Comparison of ENCODE assay signal across 17 mouse cellular contexts in the genomic region with DNA sequence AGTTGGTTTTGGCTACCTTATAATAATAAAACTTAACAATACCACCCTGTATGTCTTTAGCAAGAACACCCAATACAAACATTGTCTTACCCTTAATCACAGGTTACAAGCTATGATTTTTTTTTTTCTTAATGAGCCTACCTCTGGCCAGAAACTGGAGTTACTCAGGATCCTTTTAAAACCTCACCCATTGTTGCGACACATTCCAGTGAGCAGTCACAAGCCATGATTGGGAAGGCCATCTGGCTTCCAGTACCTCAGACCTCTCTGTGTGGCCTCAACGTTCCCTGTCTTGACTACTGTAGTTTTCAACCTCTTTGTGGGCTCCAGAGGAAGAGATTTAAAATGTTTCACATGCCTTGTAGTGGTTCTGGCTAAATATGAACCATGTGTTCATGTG.
DNase-seq lines count a peak whose midpoint lies in the region; ATAC-seq and TF ChIP-seq lines count a peak whose summit lies in the region.
"Had no signal": no experiment of that assay in that cellular context is flagged by ENCODE, and none has a peak within 500 bp of the region (broad histone marks: within the 10 kb centered on the region; RNA-seq: fewer than 3 reads in every experiment).

No protein-coding gene starts in this region.

- no peak for TF ChIP-seq CTCF in lung, postnatal 0 days (IDR thresholded peaks at IDR 0.05)

- DNase-seq in adrenal gland, adult 8-10 months = peak; percentile 33
- DNase-seq in adrenal gland, postnatal 25 days = no peak
- peak; percentile 29 for DNase-seq in lung, postnatal 0 days (ENCODE audit: low spot score)
- DNase-seq in lung, postnatal 10 days = no peak
- peak; percentile 88 for DNase-seq in fat pad, adult 2 months (ENCODE audit: extremely low read depth, low read depth, low spot score)
- DNase-seq in left cerebral cortex, adult 18-20 months (ENCODE audit: low spot score in 2 of 2) = no peak
- DNase-seq in hindbrain, embryonic 14.5 days (ENCODE audit: low spot score) = no peak
- DNase-seq: cerebellum, adult 18-20 months; layer of hippocampus, postnatal 36 days; thymus, postnatal 14 days had no signal

- H3K9me3 ChIP-seq in lung, postnatal 0 days (ENCODE audit: low read length) = no peaks in the 10 kb centered on the region
- no peaks in the 10 kb centered on the region for H3K9me3 ChIP-seq in kidney, embryonic 16.5 days (ENCODE audit: low read length)
- no peaks in the 10 kb centered on the region for H3K9me3 ChIP-seq in hindbrain, embryonic 14.5 days (ENCODE audit: control insufficient read depth, low read length)
- H3K9me3 ChIP-seq: embryonic facial prominence, embryonic 12.5 days; hindbrain, embryonic 12.5 days; kidney, embryonic 15.5 days; lung, embryonic 15.5 days had no signal

- no peak for TF ChIP-seq EP300 in lung, postnatal 0 days (IDR thresholded peaks at IDR 0.05)

- H3K27ac ChIP-seq in lung, postnatal 0 days (ENCODE audit: low read length) = no peak overlapping the region
- H3K27ac ChIP-seq in kidney, embryonic 16.5 days (ENCODE audit: low read length) = no peak overlapping the region
- H3K27ac ChIP-seq in hindbrain, embryonic 14.5 days = no peak overlapping the region
- H3K27ac ChIP-seq: embryonic facial prominence, embryonic 12.5 days; hindbrain, embryonic 12.5 days; kidney, embryonic 15.5 days; lung, embryonic 15.5 days had no signal

- no peak overlapping the region for H3K9ac ChIP-seq in lung, postnatal 0 days (replicated peaks; ENCODE audit: low read depth)
- no peak overlapping the region for H3K9ac ChIP-seq in kidney, embryonic 16.5 days (replicated peaks; ENCODE audit: low read length)
- H3K9ac ChIP-seq in hindbrain, embryonic 14.5 days = no peak overlapping the region
- H3K9ac ChIP-seq: embryonic facial prominence, embryonic 12.5 days; hindbrain, embryonic 12.5 days; kidney, embryonic 15.5 days; lung, embryonic 15.5 days had no signal

- no peaks in the 10 kb centered on the region for H3K4me1 ChIP-seq in lung, postnatal 0 days (ENCODE audit: insufficient read depth, low read depth, low read length)
- H3K4me1 ChIP-seq in kidney, embryonic 16.5 days (ENCODE audit: insufficient read depth, low read length) = no peaks in the 10 kb centered on the region
- H3K4me1 ChIP-seq in hindbrain, embryonic 14.5 days (replicated peaks; ENCODE audit: control insufficient read depth, insufficient read depth, low read length) = no peaks in the 10 kb centered on the region
- H3K4me1 ChIP-seq: hindbrain, embryonic 12.5 days; kidney, embryonic 15.5 days had no signal

- H3K4me3 ChIP-seq in lung, postnatal 0 days (ENCODE audit: low read depth, low read length) = no peak overlapping the region
- H3K4me3 ChIP-seq in kidney, embryonic 16.5 days (ENCODE audit: low read length) = no peak overlapping the region
- no peak overlapping the region for H3K4me3 ChIP-seq in hindbrain, embryonic 14.5 days (replicated peaks; ENCODE audit: low read length)
- H3K4me3 ChIP-seq: embryonic facial prominence, embryonic 12.5 days; hindbrain, embryonic 12.5 days; kidney, embryonic 15.5 days; lung, embryonic 15.5 days had no signal

- H3K36me3 ChIP-seq in lung, postnatal 0 days (ENCODE audit: insufficient read depth, low read length) = no peaks in the 10 kb centered on the region
- H3K36me3 ChIP-seq in kidney, embryonic 16.5 days (ENCODE audit: insufficient read depth, low read length) = 0 out of 2 replicates have a peak, but pooled peaks cover 3% of the 10 kb centered on the region
- peaks cover 81% of the 10 kb centered on the region for H3K36me3 ChIP-seq in hindbrain, embryonic 14.5 days (replicated peaks; ENCODE audit: control insufficient read depth, insufficient read depth)
- H3K36me3 ChIP-seq: lung, embryonic 15.5 days had no signal

- H3K4me2 ChIP-seq in lung, postnatal 0 days (replicated peaks; ENCODE audit: low read depth, low read length) = no peak overlapping the region
- no peak overlapping the region for H3K4me2 ChIP-seq in kidney, embryonic 16.5 days (replicated peaks; ENCODE audit: low read depth, low read length)
- no peak overlapping the region for H3K4me2 ChIP-seq in hindbrain, embryonic 14.5 days (replicated peaks)
- H3K4me2 ChIP-seq: embryonic facial prominence, embryonic 12.5 days; hindbrain, embryonic 12.5 days; kidney, embryonic 15.5 days; liver, embryonic 11.5 days; lung, embryonic 15.5 days; midbrain, embryonic 11.5 days had no signal

- WGBS in lung, postnatal 0 days = 64% methylated on average over 2 of the region's 2 CpGs
- 83% methylated on average over 2 of the region's 2 CpGs for WGBS in kidney, embryonic 16.5 days
- WGBS in hindbrain, embryonic 14.5 days = 85% methylated on average over 2 of the region's 2 CpGs

- H3K27me3 ChIP-seq in lung, postnatal 0 days (replicated peaks; ENCODE audit: insufficient read depth, low read length) = no peaks in the 10 kb centered on the region
- H3K27me3 ChIP-seq in kidney, embryonic 16.5 days (ENCODE audit: insufficient read depth, low read length) = no peaks in the 10 kb centered on the region
- no peaks in the 10 kb centered on the region for H3K27me3 ChIP-seq in hindbrain, embryonic 14.5 days (ENCODE audit: control insufficient read depth, insufficient read depth, low read length)
- H3K27me3 ChIP-seq: embryonic facial prominence, embryonic 12.5 days; hindbrain, embryonic 12.5 days; kidney, embryonic 15.5 days; lung, embryonic 15.5 days had no signal

- no peak for ATAC-seq in lung, postnatal 0 days
- ATAC-seq in kidney, embryonic 16.5 days (ENCODE audit: low FRiP score, low TSS enrichment) = no peak
- ATAC-seq in hindbrain, embryonic 14.5 days (ENCODE audit: low FRiP score) = no peak

Comparison
In these comparisons a context has a peak if more than half of its experiments do, and no peak if none do; other contexts are left out.
1. DNase-seq: peak in adrenal gland, adult 8-10 months (single experiment), lung, postnatal 0 days (single experiment) and fat pad, adult 2 months (single experiment); none in adrenal gland, postnatal 25 days (single experiment), lung, postnatal 10 days (single experiment), left cerebral cortex, adult 18-20 months (0 of 2) and hindbrain, embryonic 14.5 days (single experiment).